Mouse (Mus musculus) erythroblast, embryonic 14.5 days (primary cell): Measurements from ENCODE around the gene Crebrf.

Experiments used
- GATA1 ChIP-seq: IDR thresholded peaks from 2 replicates; pipeline ENCODE4 v1.6.1; 2012; ENCODE audit warnings: low read length, inconsistent platforms, mixed read lengths
- TAL1 ChIP-seq: IDR thresholded peaks from 3 replicates; pipeline ENCODE4 v1.6.1; 2012; ENCODE audit warnings: low read length, inconsistent platforms, mixed read lengths

- no peak for TF ChIP-seq GATA1
- no peak for TF ChIP-seq TAL1
Observed at GRCm38 (mm10) chr17:26689810-26690209, 25.6 kb upstream of the Crebrf start.
